ENCODE assay signal across 11 mouse cellular contexts in the genomic region with DNA sequence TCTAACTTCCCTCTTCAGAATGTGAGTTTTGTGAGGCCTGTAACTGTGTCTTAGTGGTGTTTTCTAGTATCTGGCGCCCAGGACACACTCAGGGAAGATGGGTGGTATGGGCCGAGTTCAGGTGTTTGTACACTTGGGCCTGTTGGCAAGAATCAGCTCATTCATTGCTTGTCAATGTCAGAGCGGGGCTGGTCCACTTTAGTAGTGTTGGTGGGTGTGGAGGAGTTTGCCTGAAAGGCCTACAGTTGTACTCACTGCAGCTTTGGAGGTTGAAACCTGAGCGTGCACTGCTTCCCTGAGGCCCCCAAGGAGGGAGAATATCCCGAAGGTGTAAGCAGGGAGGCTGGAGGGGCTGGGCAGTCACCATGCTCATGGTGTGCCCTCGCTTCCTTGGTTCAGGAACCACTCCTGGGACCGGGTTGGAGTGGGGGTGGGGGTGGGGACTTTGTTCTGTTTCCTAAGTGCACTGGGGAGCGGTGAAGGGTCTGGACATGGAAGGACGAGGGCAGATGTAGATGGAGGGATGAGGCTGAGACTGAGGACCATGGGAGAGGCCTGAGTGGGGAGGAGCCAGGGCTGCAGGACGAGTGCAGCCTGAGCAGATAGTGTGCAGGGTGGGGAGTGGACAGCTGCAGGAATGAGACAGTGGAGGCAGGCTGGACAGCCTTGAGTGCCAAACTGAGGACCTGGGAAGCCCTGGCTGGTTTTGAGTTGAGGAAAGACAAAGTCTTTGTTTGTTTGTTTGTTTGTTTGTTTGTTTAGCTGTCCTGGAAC. TPM values are rescaled to one million over a fixed set of nuclear protein-coding genes. Genes with fewer than 3 reads are reported as not detected.
DNase-seq lines count a peak whose midpoint lies in the region; ATAC-seq and TF ChIP-seq lines count a peak whose summit lies in the region.
"Had no signal": no experiment of that assay in that cellular context is flagged by ENCODE, and none has a peak within 500 bp of the region (broad histone marks: within the 10 kb centered on the region; RNA-seq: fewer than 3 reads in every experiment).

No protein-coding gene starts in this region.

- no peaks in the 10 kb centered on the region for H3K27me3 ChIP-seq in forebrain, embryonic 10.5 days (ENCODE audit: poor library complexity, severe bottlenecking)
- H3K27me3 ChIP-seq in forebrain, postnatal 0 days (ENCODE audit: insufficient read depth, low read length): no peaks in the 10 kb centered on the region
- no peaks in the 10 kb centered on the region for H3K27me3 ChIP-seq in kidney, embryonic 16.5 days (ENCODE audit: insufficient read depth, low read length)
- H3K27me3 ChIP-seq in embryonic facial prominence, embryonic 10.5 days (replicated peaks; ENCODE audit: low read depth, poor library complexity, severe bottlenecking): no peaks in the 10 kb centered on the region
- H3K27me3 ChIP-seq in limb, embryonic 12.5 days: no peaks in the 10 kb centered on the region
- H3K27me3 ChIP-seq: midbrain, embryonic 15.5 days had no signal

- H3K9ac ChIP-seq in forebrain, postnatal 0 days: no peak overlapping the region
- no peak overlapping the region for H3K9ac ChIP-seq in kidney, embryonic 16.5 days (replicated peaks; ENCODE audit: low read length)
- H3K9ac ChIP-seq in limb, embryonic 12.5 days (replicated peaks): 0 out of 2 replicates have a peak overlapping the region, but pooled peaks have one; percentile 18
- H3K9ac ChIP-seq: midbrain, embryonic 15.5 days had no signal

- H3K9me3 ChIP-seq in forebrain, embryonic 10.5 days: no peaks in the 10 kb centered on the region
- H3K9me3 ChIP-seq in forebrain, postnatal 0 days (ENCODE audit: low read length): no peaks in the 10 kb centered on the region
- H3K9me3 ChIP-seq in kidney, embryonic 16.5 days (ENCODE audit: low read length): no peaks in the 10 kb centered on the region
- H3K9me3 ChIP-seq in embryonic facial prominence, embryonic 10.5 days: no peaks in the 10 kb centered on the region
- no peaks in the 10 kb centered on the region for H3K9me3 ChIP-seq in limb, embryonic 12.5 days
- H3K9me3 ChIP-seq: midbrain, embryonic 15.5 days had no signal

- peaks cover 36% of the 10 kb centered on the region for H3K36me3 ChIP-seq in forebrain, embryonic 10.5 days (replicated peaks)
- H3K36me3 ChIP-seq in forebrain, postnatal 0 days (ENCODE audit: insufficient read depth): peaks cover 19% of the 10 kb centered on the region
- peaks cover 21% of the 10 kb centered on the region for H3K36me3 ChIP-seq in kidney, embryonic 16.5 days (ENCODE audit: insufficient read depth, low read length)
- H3K36me3 ChIP-seq in embryonic facial prominence, embryonic 10.5 days (replicated peaks): peaks cover 51% of the 10 kb centered on the region
- H3K36me3 ChIP-seq in limb, embryonic 12.5 days: peaks cover 34% of the 10 kb centered on the region

- no peak for DNase-seq in forebrain, embryonic 10.5 days (ENCODE audit: extremely low spot score, low spot score)
- DNase-seq in forebrain, postnatal 0 days: no peak
- no peak for DNase-seq in kidney, postnatal 36 days
- DNase-seq in embryonic facial prominence, embryonic 10.5 days (ENCODE audit: low spot score): no peak
- no peak for DNase-seq in ovary, postnatal 36 days (ENCODE audit: low spot score)
- DNase-seq in left cerebral cortex, adult 18-20 months (ENCODE audit: low spot score in 2 of 2): no peak
- DNase-seq: retina, postnatal 1 day had no signal

- peaks cover 21% of the 10 kb centered on the region for H3K4me1 ChIP-seq in forebrain, embryonic 10.5 days
- peaks cover 21% of the 10 kb centered on the region for H3K4me1 ChIP-seq in forebrain, postnatal 0 days (ENCODE audit: insufficient read depth)
- H3K4me1 ChIP-seq in kidney, embryonic 16.5 days (ENCODE audit: insufficient read depth, low read length): peaks cover 56% of the 10 kb centered on the region
- H3K4me1 ChIP-seq in embryonic facial prominence, embryonic 10.5 days: peaks cover 38% of the 10 kb centered on the region
- peaks cover 39% of the 10 kb centered on the region for H3K4me1 ChIP-seq in limb, embryonic 12.5 days (replicated peaks)

- no peak for ATAC-seq in forebrain, postnatal 0 days
- ATAC-seq in kidney, embryonic 16.5 days (ENCODE audit: low FRiP score, low TSS enrichment): peak; percentile 80
- ATAC-seq in limb, embryonic 12.5 days (ENCODE audit: insufficient number of reproducible peaks, insufficient read depth, low FRiP score, low TSS enrichment, low read depth): peak; percentile 52; the same call in 1 of the 2 replicates
- ATAC-seq: midbrain, embryonic 15.5 days had no signal

- H3K4me2 ChIP-seq in forebrain, postnatal 0 days (ENCODE audit: low read depth): no peak overlapping the region
- H3K4me2 ChIP-seq in kidney, embryonic 16.5 days (replicated peaks; ENCODE audit: low read depth, low read length): 0 out of 2 replicates have a peak overlapping the region, but pooled peaks have one; percentile 13
- no peak overlapping the region; the same call in 1 of the 2 replicates for H3K4me2 ChIP-seq in limb, embryonic 12.5 days
- H3K4me2 ChIP-seq: liver, embryonic 11.5 days; midbrain, embryonic 15.5 days had no signal

- H3K4me3 ChIP-seq in forebrain, embryonic 10.5 days: no peak overlapping the region
- H3K4me3 ChIP-seq in forebrain, postnatal 0 days (ENCODE audit: low read depth, low read length): no peak overlapping the region
- no peak overlapping the region for H3K4me3 ChIP-seq in kidney, embryonic 16.5 days (ENCODE audit: low read length)
- H3K4me3 ChIP-seq in embryonic facial prominence, embryonic 10.5 days: no peak overlapping the region
- no peak overlapping the region for H3K4me3 ChIP-seq in limb, embryonic 12.5 days (replicated peaks)
- H3K4me3 ChIP-seq: midbrain, embryonic 15.5 days had no signal

- peak overlapping the region; percentile 44; the same call in 1 of the 2 replicates for H3K27ac ChIP-seq in forebrain, embryonic 10.5 days
- H3K27ac ChIP-seq in forebrain, postnatal 0 days (ENCODE audit: low read depth, low read length): no peak overlapping the region; the same call in 1 of the 2 replicates
- H3K27ac ChIP-seq in kidney, embryonic 16.5 days (ENCODE audit: low read length): peak overlapping the region; percentile 62
- 0 out of 2 replicates have a peak overlapping the region, but pooled peaks have one; percentile 55 for H3K27ac ChIP-seq in embryonic facial prominence, embryonic 10.5 days (replicated peaks)
- H3K27ac ChIP-seq in limb, embryonic 12.5 days: peak overlapping the region; percentile 77

- no peak for TF ChIP-seq CTCF in forebrain, postnatal 0 days (IDR thresholded peaks at IDR 0.05; ENCODE audit: low read depth)

- 81% methylated on average over 10 of the region's 10 CpGs for WGBS in forebrain, embryonic 10.5 days
- 75% methylated on average over 10 of the region's 10 CpGs for WGBS in forebrain, postnatal 0 days
- 40% methylated on average over 10 of the region's 10 CpGs for WGBS in kidney, embryonic 16.5 days
- WGBS in embryonic facial prominence, embryonic 10.5 days: 64% methylated on average over 10 of the region's 10 CpGs
- WGBS in limb, embryonic 12.5 days: 57% methylated on average over 10 of the region's 10 CpGs

RNA-seq across cellular contexts. Expression of a gene that starts 15.3 kb away (rescaled TPM):
- 73.3 and 78.8 TPM in 2 replicates for polyA plus RNA-seq in forebrain, embryonic 10.5 days (2016; fragmentation: Nextera tagmentation; extraction: Ambion mirVana)
- 61.1 and 64.2 TPM in 2 replicates for total RNA-seq in forebrain, postnatal 0 days (2014; rRNA removed)
- 53.7 and 53.9 TPM in 2 replicates for polyA plus RNA-seq in forebrain, postnatal 0 days (2015; fragmentation: Nextera tagmentation; extraction: Ambion mirVana)
- 110 and 112 TPM in 2 replicates for polyA plus RNA-seq in kidney, embryonic 16.5 days (2015; fragmentation: Nextera tagmentation; extraction: Ambion mirVana)
- 95.3 and 101 TPM in 2 replicates for polyA plus RNA-seq in embryonic facial prominence, embryonic 10.5 days (2016; fragmentation: Nextera tagmentation; extraction: Ambion mirVana)
- polyA plus RNA-seq in limb, embryonic 12.5 days (2016; fragmentation: Nextera tagmentation; extraction: Ambion mirVana): 98.8 and 104 TPM in 2 replicates
- total RNA-seq in left cerebral cortex, adult 18-20 months (2021): 100 to 1,000 TPM; 103 to 113 TPM

RNA-seq across cellular contexts. Expression of a gene that starts 47.0 kb away (rescaled TPM):
- polyA plus RNA-seq in forebrain, embryonic 10.5 days (2016; fragmentation: Nextera tagmentation; extraction: Ambion mirVana): 2.8 and 3.7 TPM in 2 replicates
- 95.8 and 111 TPM in 2 replicates for total RNA-seq in forebrain, postnatal 0 days (2014; rRNA removed)
- polyA plus RNA-seq in forebrain, postnatal 0 days (2015; fragmentation: Nextera tagmentation; extraction: Ambion mirVana): 116 and 118 TPM in 2 replicates
- 0.11 and 0.41 TPM in 2 replicates for polyA plus RNA-seq in kidney, embryonic 16.5 days (2015; fragmentation: Nextera tagmentation; extraction: Ambion mirVana)
- 1.6 and 1.9 TPM in 2 replicates for polyA plus RNA-seq in embryonic facial prominence, embryonic 10.5 days (2016; fragmentation: Nextera tagmentation; extraction: Ambion mirVana)
- polyA plus RNA-seq in limb, embryonic 12.5 days (2016; fragmentation: Nextera tagmentation; extraction: Ambion mirVana): 0.20 TPM in 1 of 2 replicates, not detected in the other
- total RNA-seq in left cerebral cortex, adult 18-20 months (2021): 10 to 100 TPM; 88.9 to 93.4 TPM
- polyA plus RNA-seq: liver, embryonic 11.5 days had no signal

RNA-seq across cellular contexts. Expression of a gene that starts 53.6 kb away (rescaled TPM):
- polyA plus RNA-seq in forebrain, embryonic 10.5 days (2016; fragmentation: Nextera tagmentation; extraction: Ambion mirVana): 38.8 and 39.3 TPM in 2 replicates
- 7.5 and 8.7 TPM in 2 replicates for total RNA-seq in forebrain, postnatal 0 days (2014; rRNA removed)
- polyA plus RNA-seq in forebrain, postnatal 0 days (2015; fragmentation: Nextera tagmentation; extraction: Ambion mirVana): 26.3 and 28.1 TPM in 2 replicates
- polyA plus RNA-seq in kidney, embryonic 16.5 days (2015; fragmentation: Nextera tagmentation; extraction: Ambion mirVana): 25.1 and 30.4 TPM in 2 replicates
- 40.8 and 41.1 TPM in 2 replicates for polyA plus RNA-seq in embryonic facial prominence, embryonic 10.5 days (2016; fragmentation: Nextera tagmentation; extraction: Ambion mirVana)
- 34.7 and 36.0 TPM in 2 replicates for polyA plus RNA-seq in limb, embryonic 12.5 days (2016; fragmentation: Nextera tagmentation; extraction: Ambion mirVana)
- total RNA-seq in left cerebral cortex, adult 18-20 months (2021): 10 to 100 TPM; 30.5 to 33.0 TPM

RNA-seq across cellular contexts. Expression of a gene that starts 53.6 kb away (rescaled TPM):
- 41.9 and 42.0 TPM in 2 replicates for polyA plus RNA-seq in forebrain, embryonic 10.5 days (2016; fragmentation: Nextera tagmentation; extraction: Ambion mirVana)
- total RNA-seq in forebrain, postnatal 0 days (2014; rRNA removed): 144 and 219 TPM in 2 replicates
- polyA plus RNA-seq in forebrain, postnatal 0 days (2015; fragmentation: Nextera tagmentation; extraction: Ambion mirVana): 205 and 246 TPM in 2 replicates
- 121 and 122 TPM in 2 replicates for polyA plus RNA-seq in kidney, embryonic 16.5 days (2015; fragmentation: Nextera tagmentation; extraction: Ambion mirVana)
- polyA plus RNA-seq in embryonic facial prominence, embryonic 10.5 days (2016; fragmentation: Nextera tagmentation; extraction: Ambion mirVana): 40.5 and 41.4 TPM in 2 replicates
- 59.7 and 68.5 TPM in 2 replicates for polyA plus RNA-seq in limb, embryonic 12.5 days (2016; fragmentation: Nextera tagmentation; extraction: Ambion mirVana)
- total RNA-seq in left cerebral cortex, adult 18-20 months (2021): 100 to 1,000 TPM; 750 TPM

Comparison
In these comparisons a context has a peak if more than half of its experiments do, and no peak if none do; other contexts are left out.
1. RNA of a gene that starts 47.0 kb away (polyA plus RNA-seq): 116 to 118 TPM in forebrain, postnatal 0 days; 2.8 to 3.7 TPM in forebrain, embryonic 10.5 days, 1.6 to 1.9 TPM in embryonic facial prominence, embryonic 10.5 days, 0.20 TPM in limb, embryonic 12.5 days and 0.11 to 0.41 TPM in kidney, embryonic 16.5 days; every median in the first group is over 10 times any median in the second.